Mouse (Mus musculus) hindbrain, embryonic 11.5 days (tissue): ENCODE results near the gene Bpifb1. TPM values are rescaled to one million over a fixed set of nuclear protein-coding genes. Genes with fewer than 3 reads are reported as not detected.
"Not testable (repeated sequence)": the region's sequence is repeated elsewhere in the genome, so short reads cannot be mapped to it uniquely, and the experiment has no call there.

Experiments
- ATAC-seq: fragments of 200-750 bp; cut with Nextera tagmentation; 2 replicates; pipeline ENCODE4 v1.8.0; 2017; ENCODE audit warnings: mild to moderate bottlenecking, moderate TSS enrichment, moderate library complexity; ENCODE audit not compliant: low FRiP score
- DNase-seq: peaks from one replicate; pipeline ENCODE4 v3.0.0-alpha.2; 2015; ENCODE audit warnings: low spot score
- H3K27ac ChIP-seq: fragments of 300-500 bp; sonication (generic); 2 replicates; pipeline ENCODE4 v1.5.1; 2014; ENCODE audit warnings: mild to moderate bottlenecking, low read depth, low read length
- H3K27me3 ChIP-seq: fragments of 300-500 bp; sonication (generic); 2 replicates; pipeline ENCODE4 v1.6.1; 2014; ENCODE audit warnings: mild to moderate bottlenecking, low read length, moderate library complexity, mixed read lengths; ENCODE audit not compliant: control insufficient read depth, insufficient read depth
- H3K36me3 ChIP-seq: fragments of 300-500 bp; sonication (generic); 2 replicates; pipeline ENCODE4 v1.6.1; 2014; ENCODE audit warnings: mild to moderate bottlenecking, low read length, moderate library complexity, mixed read lengths; ENCODE audit not compliant: control insufficient read depth, insufficient read depth
- H3K4me1 ChIP-seq: fragments of 300-500 bp; sonication (generic); replicated peaks from 2 replicates; pipeline ENCODE4 v1.6.1; 2014; ENCODE audit warnings: low read length, mixed read lengths; ENCODE audit not compliant: control insufficient read depth, insufficient read depth
- H3K4me2 ChIP-seq: fragments of 300-500 bp; sonication (generic); replicated peaks from 2 replicates; pipeline ENCODE4 v1.6.1; 2014; ENCODE audit warnings: mild to moderate bottlenecking, low read depth, low read length
- H3K4me3 ChIP-seq: fragments of 300-500 bp; sonication (generic); 2 replicates; pipeline ENCODE4 v1.5.1; 2014; ENCODE audit warnings: low read depth, low read length
- H3K9ac ChIP-seq: fragments of 300-500 bp; sonication (generic); 2 replicates; pipeline ENCODE4 v1.6.1; 2014; ENCODE audit warnings: low read depth, low read length
- H3K9me3 ChIP-seq: fragments of 300-500 bp; sonication (generic); 2 replicates; pipeline ENCODE4 v1.6.1; 2016; ENCODE audit warnings: low read length; ENCODE audit not compliant: control insufficient read depth
- WGBS: fragments of 180-500 bp; shearing (Covaris S2); extraction: QIAGEN DNeasy Blood & Tissue Kit; methylation state at CpG from one replicate; pipeline ENCODE4 v1.1.7; 2014; 5-methylcytosine and 5-hydroxymethylcytosine counted together
- polyA plus RNA-seq: library from polyadenylated mRNA; unstranded; fragments of >200 nt; fragmentation: Nextera tagmentation; extraction: Ambion mirVana; gene quantifications from 2 replicates; pipeline ENCODE4 v1.2.1, GENCODE M21; 2014

Bpifb1 gene
- polyA plus RNA-seq, 1 experiment from 2014 or later: not detected

DNA sequence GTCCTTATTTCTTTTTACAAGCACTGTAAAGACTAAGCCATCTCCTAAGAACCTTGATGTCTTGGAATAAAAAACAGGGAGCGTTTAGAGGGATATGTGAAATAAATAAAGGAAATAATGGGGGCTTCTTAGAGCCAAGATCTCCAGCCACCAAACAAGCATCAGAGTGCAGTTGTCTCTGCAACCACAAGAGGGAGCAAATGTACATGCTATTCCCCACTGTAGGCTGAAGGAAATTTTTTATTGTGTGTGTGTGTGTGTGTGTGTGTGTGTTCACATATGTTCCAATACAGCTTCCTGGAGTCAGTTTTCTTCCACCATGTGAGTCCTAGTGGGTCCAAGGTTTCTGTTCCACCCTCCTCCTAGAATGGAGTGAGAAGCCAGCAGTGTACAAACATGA lies 17.3 kb upstream of the Bpifb1 start:
- Histone ChIP-seq H3K4me3 (no peak overlapping the region), H3K27me3 (no peaks in the 10 kb centered on the region), H3K4me1 (no peaks in the 10 kb centered on the region), H3K9ac (no peak overlapping the region), H3K27ac (no peak overlapping the region), H3K9me3 (no peaks in the 10 kb centered on the region), H3K4me2 (no peak overlapping the region), H3K36me3 (no peaks in the 10 kb centered on the region)
- WGBS: 44% methylated on average over 1 of the region's 1 CpGs
- ATAC-seq (no peak), DNase-seq (peak; percentile 56)

DNA sequence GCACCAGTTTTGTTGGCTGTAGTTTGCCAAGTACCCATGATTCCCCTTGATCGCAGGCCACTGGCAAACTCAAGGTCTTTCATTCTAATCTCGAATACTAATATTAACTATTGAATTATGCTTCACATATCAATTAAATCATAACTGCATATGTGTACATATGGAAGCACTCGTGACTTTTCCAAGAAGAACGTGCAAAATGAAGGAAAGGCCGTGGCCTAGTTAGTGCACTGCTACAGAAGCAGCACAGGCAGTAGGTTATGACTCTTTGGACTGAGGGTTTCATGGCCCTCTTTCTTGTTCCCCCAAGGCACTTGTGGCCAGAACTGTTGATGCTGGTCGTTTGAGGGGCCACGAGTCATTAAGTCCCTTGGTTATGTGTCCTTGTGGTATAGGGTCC lies 8.7 kb upstream of the Bpifb1 start:
- DNase-seq, H3K9ac ChIP-seq, H3K27me3 ChIP-seq, ATAC-seq, H3K4me1 ChIP-seq, H3K4me2 ChIP-seq, H3K4me3 ChIP-seq, H3K27ac ChIP-seq, H3K9me3 ChIP-seq, H3K36me3 ChIP-seq: not testable (repeated sequence)
- WGBS: 88% methylated on average over 7 of the region's 7 CpGs

DNA sequence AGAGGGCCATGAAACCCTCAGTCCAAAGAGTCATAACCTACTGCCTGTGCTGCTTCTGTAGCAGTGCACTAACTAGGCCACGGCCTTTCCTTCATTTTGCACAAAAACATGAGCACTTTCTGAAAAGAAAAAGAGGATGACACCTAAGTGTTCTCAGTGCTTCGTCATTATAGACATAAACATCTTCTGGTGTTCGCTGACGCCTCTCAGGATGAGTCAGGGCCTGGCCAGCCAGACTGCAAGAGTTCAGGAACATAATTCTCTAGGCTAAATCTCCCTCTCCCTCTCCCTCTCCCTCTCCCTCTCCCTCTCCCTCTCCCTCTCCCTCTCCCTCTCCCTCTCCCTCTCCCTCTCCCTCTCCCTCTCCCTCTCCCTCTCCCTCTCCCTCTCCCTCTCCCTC lies 7.6 kb upstream of the Bpifb1 start:
- H3K36me3 ChIP-seq, H3K4me1 ChIP-seq, H3K9ac ChIP-seq, DNase-seq, H3K4me3 ChIP-seq, H3K27ac ChIP-seq, ATAC-seq, H3K27me3 ChIP-seq, H3K4me2 ChIP-seq, H3K9me3 ChIP-seq: not testable (repeated sequence)
- WGBS: 81% methylated on average over 4 of the region's 4 CpGs

DNA sequence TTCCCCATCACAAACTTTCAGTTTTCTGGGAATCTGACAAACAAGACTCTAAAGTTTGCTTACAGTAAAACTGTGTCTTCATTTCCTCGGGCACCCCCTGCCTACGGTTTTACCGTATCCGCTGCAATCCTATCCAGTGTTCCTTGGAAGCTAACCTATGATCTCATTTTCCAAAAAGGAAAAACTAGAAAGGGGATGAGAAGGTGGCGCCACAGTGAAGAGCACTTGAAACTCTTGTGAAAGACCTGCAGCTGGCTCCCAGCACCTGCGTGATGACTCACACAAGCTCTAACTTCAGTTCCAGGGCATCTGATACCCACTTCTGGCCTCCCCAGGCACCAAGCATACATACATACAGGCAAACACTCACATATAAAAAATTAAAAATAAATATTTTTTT lies 5.3 kb upstream of the Bpifb1 start:
- Histone ChIP-seq H3K4me1 (no peaks in the 10 kb centered on the region), H3K27ac (no peak overlapping the region), H3K27me3 (no peaks in the 10 kb centered on the region), H3K36me3 (no peaks in the 10 kb centered on the region), H3K4me3 (no peak overlapping the region), H3K9me3 (no peaks in the 10 kb centered on the region), H3K9ac (no peak overlapping the region), H3K4me2 (no peak overlapping the region)
- WGBS: 91% methylated on average over 6 of the region's 6 CpGs
- ATAC-seq (no peak), DNase-seq (no peak)

DNA sequence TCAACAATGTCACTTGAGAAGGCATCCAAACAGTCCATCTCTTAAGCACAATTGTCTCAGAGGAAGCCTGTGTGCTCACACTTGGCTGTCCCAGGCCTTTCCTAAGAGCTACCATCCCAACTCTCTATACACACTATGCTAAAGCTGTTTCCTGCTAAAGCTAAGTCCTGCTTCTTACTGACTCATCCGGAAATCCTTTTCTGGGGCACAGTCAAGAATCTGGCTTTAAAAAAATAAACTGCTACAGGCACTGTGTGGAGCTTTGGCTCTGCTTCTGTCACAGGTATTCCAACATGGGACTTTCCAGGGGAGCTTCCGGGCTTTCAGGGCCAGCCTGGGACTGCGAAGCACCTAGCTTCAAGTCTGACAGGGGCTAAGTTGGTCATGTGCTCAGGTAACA lies 4.9 kb upstream of the Bpifb1 start:
- ATAC-seq (no peak), DNase-seq (no peak)
- Histone ChIP-seq H3K9ac (no peak overlapping the region), H3K27me3 (no peaks in the 10 kb centered on the region), H3K9me3 (no peaks in the 10 kb centered on the region), H3K4me2 (no peak overlapping the region), H3K4me1 (no peaks in the 10 kb centered on the region), H3K27ac (no peak overlapping the region), H3K36me3 (no peaks in the 10 kb centered on the region), H3K4me3 (no peak overlapping the region)
- WGBS: 88% methylated on average over 3 of the region's 3 CpGs

DNA sequence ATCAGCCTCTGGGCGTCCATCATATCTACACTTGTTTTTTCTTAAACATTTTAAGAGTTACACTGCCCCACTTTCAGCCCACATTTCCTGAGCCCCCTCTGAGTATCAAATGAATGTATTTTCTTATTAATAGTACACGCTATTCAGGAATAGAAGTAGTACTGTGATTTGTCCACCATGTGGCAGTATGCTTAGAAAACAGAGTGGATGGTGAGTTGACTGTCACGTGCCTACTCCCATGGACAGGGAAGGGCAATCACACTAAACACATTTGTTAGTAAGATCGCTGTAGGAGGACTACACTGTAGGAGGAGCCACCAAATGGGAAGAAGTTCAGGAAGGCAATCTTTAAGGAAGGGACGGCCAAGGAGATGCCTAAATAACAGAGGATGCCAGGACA lies 3.1 kb upstream of the Bpifb1 start:
- no peaks in the 10 kb centered on the region for H3K36me3 ChIP-seq
- ATAC-seq (no peak), DNase-seq (peak; percentile 24)
- H3K9ac ChIP-seq: no peak overlapping the region
- no peak overlapping the region for H3K4me2 ChIP-seq
- 42% methylated on average over 5 of the region's 5 CpGs for WGBS
- no peak overlapping the region for H3K4me3 ChIP-seq
- no peaks in the 10 kb centered on the region for H3K4me1 ChIP-seq
- H3K27ac ChIP-seq: no peak overlapping the region
- no peaks in the 10 kb centered on the region for H3K9me3 ChIP-seq
- no peaks in the 10 kb centered on the region for H3K27me3 ChIP-seq

DNA sequence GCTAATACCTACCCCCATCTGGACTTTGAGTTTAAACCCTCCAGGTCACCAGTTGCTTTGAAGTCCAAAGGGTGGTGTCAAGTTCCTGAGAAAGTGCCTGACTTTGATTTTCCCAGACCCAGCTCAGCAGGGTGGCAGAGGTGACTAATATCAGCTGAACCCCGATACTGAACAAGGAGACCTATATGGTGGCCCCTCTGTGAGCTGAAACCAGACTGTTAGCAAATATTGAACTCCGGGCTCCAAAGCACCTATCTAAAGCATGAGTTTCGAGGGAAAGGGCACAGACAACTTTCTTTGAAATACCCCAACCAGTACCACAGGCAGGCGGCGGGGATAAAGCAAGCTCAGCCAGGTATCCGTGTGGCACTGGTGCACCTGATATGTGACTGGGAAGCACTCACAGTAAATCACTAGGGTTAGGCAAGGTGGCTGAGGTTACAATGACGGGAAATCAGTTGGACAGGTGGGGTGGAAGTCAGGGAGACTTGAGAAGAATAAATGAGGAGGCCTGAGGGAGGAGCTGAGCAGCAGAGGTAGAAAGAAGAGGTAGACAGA lies 662 bp upstream of the Bpifb1 start:
- ATAC-seq (no peak), DNase-seq (no peak)
- no peaks in the 10 kb centered on the region for H3K4me1 ChIP-seq
- H3K27ac ChIP-seq: no peak overlapping the region
- H3K9ac ChIP-seq: no peak overlapping the region
- WGBS: 77% methylated on average over 7 of the region's 7 CpGs
- H3K36me3 ChIP-seq: no peaks in the 10 kb centered on the region
- H3K4me2 ChIP-seq: no peak overlapping the region
- no peak overlapping the region for H3K4me3 ChIP-seq
- H3K27me3 ChIP-seq: no peaks in the 10 kb centered on the region
- H3K9me3 ChIP-seq: no peaks in the 10 kb centered on the region

DNA sequence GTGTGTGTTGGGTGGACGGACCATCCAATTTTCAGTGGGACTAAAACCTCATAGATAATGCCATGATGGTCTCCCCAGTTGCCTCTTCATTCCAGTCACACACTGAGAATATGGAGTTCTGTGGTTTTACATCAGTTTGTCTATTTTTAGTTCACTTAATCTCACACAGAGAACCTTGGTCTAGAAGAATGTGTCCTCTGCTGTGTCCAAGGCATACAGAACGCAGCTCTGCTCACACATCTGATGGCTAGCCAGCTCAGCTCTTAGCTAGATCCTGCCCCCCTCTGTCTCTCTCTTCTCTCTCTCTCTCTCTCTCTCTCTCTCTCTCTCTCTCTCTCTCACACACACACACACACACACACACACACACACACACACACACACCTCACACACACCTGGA lies 1.5 kb downstream of the Bpifb1 start:
- WGBS: 87% methylated on average over 2 of the region's 2 CpGs
- no peak for ATAC-seq

DNA sequence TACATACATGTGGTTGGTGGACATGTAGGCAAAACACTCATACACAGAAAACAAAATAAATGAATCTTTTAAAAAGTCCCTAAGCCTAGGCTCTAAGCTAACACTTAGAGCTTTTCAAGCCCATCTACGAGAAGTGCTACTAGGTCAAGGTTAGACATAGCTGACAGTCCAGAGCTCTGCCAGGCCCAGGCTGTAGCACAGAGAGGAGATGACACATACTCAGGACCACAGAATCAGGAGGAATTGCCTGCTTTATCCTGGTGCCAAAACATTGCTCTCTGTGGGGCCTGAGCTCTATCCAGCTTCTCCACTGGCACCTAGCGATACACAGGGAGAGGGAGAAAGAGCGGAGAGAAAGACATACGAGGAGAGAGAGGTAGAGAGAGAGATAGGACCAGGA lies 2.5 kb downstream of the Bpifb1 start:
- Histone ChIP-seq H3K4me3 (no peak overlapping the region), H3K27me3 (no peaks in the 10 kb centered on the region), H3K36me3 (no peaks in the 10 kb centered on the region), H3K4me2 (no peak overlapping the region), H3K4me1 (no peaks in the 10 kb centered on the region), H3K9ac (no peak overlapping the region), H3K27ac (no peak overlapping the region), H3K9me3 (no peaks in the 10 kb centered on the region)
- 91% methylated on average over 4 of the region's 4 CpGs for WGBS
- DNase-seq (no peak), ATAC-seq (no peak)

More for the DNA sequence above, 1.5 kb downstream of the Bpifb1 start:
- Histone ChIP-seq H3K4me2 (no peak overlapping the region), H3K27me3 (no peaks in the 10 kb centered on the region), H3K36me3 (no peaks in the 10 kb centered on the region), H3K9ac (no peak overlapping the region), H3K4me1 (no peaks in the 10 kb centered on the region), H3K9me3 (no peaks in the 10 kb centered on the region), H3K4me3 (no peak overlapping the region), H3K27ac (no peak overlapping the region)
- DNase-seq: no peak
